Mouse (Mus musculus): Measurements from ENCODE around the gene Vmn2r39.
"Not testable (repeated sequence)": the region's sequence is repeated elsewhere in the genome, so short reads cannot be mapped to it uniquely, and the experiment has no call there.

Vmn2r39 gene

GRCm38 (mm10) chr7:9030698-9031097 is at the start of gene Vmn2r39:
TSS of gene Vmn2r39 (minus strand) at chr7:9030798.
- not testable (repeated sequence) for DNase-seq

GRCm38 (mm10) chr7:9065353-9065752 is 34.8 kb upstream of the Vmn2r39 start:
- not testable (repeated sequence) for DNase-seq

Measured in lung, adult 18-20 months (tissue).